Mouse (Mus musculus): Measurements from ENCODE around the gene Ccer1.

DNA sequence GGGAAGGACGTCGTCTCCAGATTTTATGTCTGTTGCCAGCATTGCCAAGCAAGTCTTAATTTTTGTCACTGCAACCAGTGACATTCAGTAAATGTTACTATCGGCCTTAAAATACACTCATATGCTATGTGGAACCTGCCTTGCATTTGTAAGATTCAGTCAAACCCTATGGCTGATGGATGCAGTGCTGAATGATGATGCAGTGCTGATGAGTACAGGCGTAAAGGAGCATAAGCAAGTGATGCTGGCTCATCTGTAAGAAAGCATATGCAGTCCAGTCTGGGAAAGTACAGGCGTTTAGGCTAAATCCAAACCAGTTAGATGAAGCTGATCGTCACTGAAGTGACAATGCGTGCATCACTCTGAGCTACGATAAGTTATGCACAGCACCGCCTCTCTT lies 29.9 kb downstream of the Ccer1 start:
- TF ChIP-seq CTCF (IDR thresholded peaks at IDR 0.05; ENCODE audit: low read depth) = no peak
- no peak for TF ChIP-seq EP300 (optimal IDR thresholded peaks at IDR 0.05)

Data from stomach, postnatal 0 days (tissue).